Mouse (Mus musculus): Measurements from ENCODE around the gene Rbms3.

The Rbms3 gene

GRCm38 (mm10) chr9:117041993-117042366 lies 587.7 kb downstream of the Rbms3 start:
- no peak for DNase-seq (ENCODE audit: low spot score)

GRCm38 (mm10) chr9:117041291-117041992 lies 588.3 kb downstream of the Rbms3 start:
- DNase-seq (ENCODE audit: low spot score): no peak

- no peak for DNase-seq (ENCODE audit: low spot score)
Observed at GRCm38 (mm10) chr9:117039941-117040453, 589.7 kb downstream of the Rbms3 start.

- no peak for DNase-seq (ENCODE audit: low spot score)
Observed at GRCm38 (mm10) chr9:117032690-117033089, 597.0 kb downstream of the Rbms3 start.

- no peak for DNase-seq (ENCODE audit: low spot score)
Observed at GRCm38 (mm10) chr9:117031237-117031636, 598.5 kb downstream of the Rbms3 start.

GRCm38 (mm10) chr9:117030837-117031236 lies 598.9 kb downstream of the Rbms3 start:
- peak; percentile 40 for DNase-seq (ENCODE audit: low spot score)

GRCm38 (mm10) chr9:117029953-117030352 lies 599.8 kb downstream of the Rbms3 start:
- DNase-seq (ENCODE audit: low spot score): no peak

GRCm38 (mm10) chr9:117028586-117028985 lies 601.1 kb downstream of the Rbms3 start:
- no peak for DNase-seq (ENCODE audit: low spot score)

GRCm38 (mm10) chr9:117022086-117022485 lies 607.6 kb downstream of the Rbms3 start:
- no peak for DNase-seq (ENCODE audit: low spot score)

GRCm38 (mm10) chr9:117021506-117021905 lies 608.2 kb downstream of the Rbms3 start:
- DNase-seq (ENCODE audit: low spot score): no peak

- DNase-seq (ENCODE audit: low spot score): no peak
Observed at GRCm38 (mm10) chr9:117020216-117020615, 609.5 kb downstream of the Rbms3 start.

- peak; percentile 79 for DNase-seq (ENCODE audit: low spot score)
Observed at GRCm38 (mm10) chr9:117018741-117019163, 611.0 kb downstream of the Rbms3 start.

- DNase-seq (ENCODE audit: low spot score): no peak
Observed at GRCm38 (mm10) chr9:117018301-117018700, 611.4 kb downstream of the Rbms3 start.

- DNase-seq (ENCODE audit: low spot score): no peak
Observed at GRCm38 (mm10) chr9:117016605-117017319, 613.0 kb downstream of the Rbms3 start.

- DNase-seq (ENCODE audit: low spot score): no peak
Observed at GRCm38 (mm10) chr9:117013386-117013785, 616.3 kb downstream of the Rbms3 start.

- no peak for DNase-seq (ENCODE audit: low spot score)
Observed at GRCm38 (mm10) chr9:117010801-117011200, 618.9 kb downstream of the Rbms3 start.

GRCm38 (mm10) chr9:117008194-117008593 lies 621.5 kb downstream of the Rbms3 start:
- DNase-seq (ENCODE audit: low spot score): no peak

- DNase-seq (ENCODE audit: low spot score): no peak
Observed at GRCm38 (mm10) chr9:117002083-117002482, 627.6 kb downstream of the Rbms3 start.

- peak; percentile 30 for DNase-seq (ENCODE audit: low spot score)
Observed at GRCm38 (mm10) chr9:116999186-116999585, 630.5 kb downstream of the Rbms3 start.

- no peak for DNase-seq (ENCODE audit: low spot score)
Observed at GRCm38 (mm10) chr9:116990321-116990720, 639.4 kb downstream of the Rbms3 start.

GRCm38 (mm10) chr9:116980801-116981200 lies 648.9 kb downstream of the Rbms3 start:
- DNase-seq (ENCODE audit: low spot score): no peak

GRCm38 (mm10) chr9:116977428-116977827 lies 652.3 kb downstream of the Rbms3 start:
- DNase-seq (ENCODE audit: low spot score): no peak

All from embryo, embryonic 10.5 days (tissue).